In genomic region chr6:119565451-119566379, GRCm38 (mm10) we compare ENCODE assay signal across 12 mouse cellular contexts. TPM values are rescaled to one million over a fixed set of nuclear protein-coding genes. Genes with fewer than 3 reads are reported as not detected.
A peak's percentile ranks its signal among the peaks of the same experiment; 100 is the strongest.
DNase-seq lines count a peak whose midpoint lies in the region; ATAC-seq and TF ChIP-seq lines count a peak whose summit lies in the region.
"Had no signal": no experiment of that assay in that cellular context is flagged by ENCODE, and none has a peak within 500 bp of the region (broad histone marks: within the 10 kb centered on the region; RNA-seq: fewer than 3 reads in every experiment).

No protein-coding gene starts in this region.

- no peak overlapping the region for H3K4me2 ChIP-seq in heart, embryonic 11.5 days
- H3K4me2 ChIP-seq in intestine, embryonic 16.5 days (ENCODE audit: low read depth, low read length): no peak overlapping the region
- no peak overlapping the region; the same call in 1 of the 2 replicates for H3K4me2 ChIP-seq in limb, embryonic 14.5 days (replicated peaks; ENCODE audit: low read depth, low read length, severe bottlenecking)
- no peak overlapping the region for H3K4me2 ChIP-seq in hindbrain, embryonic 11.5 days (replicated peaks; ENCODE audit: low read depth, low read length)
- H3K4me2 ChIP-seq: lung, embryonic 15.5 days had no signal

- no peak for TF ChIP-seq POLR2A in limb, embryonic 14.5 days (IDR thresholded peaks at IDR 0.05; ENCODE audit: borderline replicate concordance, extremely low read depth, insufficient read depth, insufficient read length)

- 77% methylated on average over 23 of the region's 23 CpGs for WGBS in heart, embryonic 11.5 days (ENCODE audit: insufficient replicate concordance)
- 62% methylated on average over 23 of the region's 23 CpGs for WGBS in intestine, embryonic 16.5 days
- WGBS in limb, embryonic 14.5 days: 40% methylated on average over 23 of the region's 23 CpGs
- WGBS in hindbrain, embryonic 11.5 days: 91% methylated on average over 23 of the region's 23 CpGs

- intact Hi-C loops in heart, postnatal 25 days (cut with DNase I): no loop called here

- peak; percentile 35 for DNase-seq in heart, adult 8-10 months (ENCODE audit: low spot score)
- DNase-seq in heart, postnatal 25 days (ENCODE audit: low spot score): no peak
- DNase-seq in limb, embryonic 14.5 days (ENCODE audit: low spot score): peak; percentile 67
- DNase-seq in hindbrain, embryonic 11.5 days (ENCODE audit: low spot score): no peak
- DNase-seq in right cerebral cortex, postnatal 14 days: no peak
- DNase-seq: gastrocnemius, postnatal 10 days had no signal

- H3K27ac ChIP-seq in heart, embryonic 11.5 days (ENCODE audit: low read depth, low read length): no peak overlapping the region
- H3K27ac ChIP-seq in intestine, embryonic 16.5 days (ENCODE audit: low read length): no peak overlapping the region
- H3K27ac ChIP-seq in limb, embryonic 14.5 days (replicated peaks; ENCODE audit: low read depth, low read length): 0 out of 2 replicates have a peak overlapping the region, but pooled peaks have one; percentile 45
- no peak overlapping the region for H3K27ac ChIP-seq in hindbrain, embryonic 11.5 days (ENCODE audit: low read depth, low read length)
- H3K27ac ChIP-seq: left cerebral cortex, adult 2 months; lung, embryonic 15.5 days had no signal

- no peak overlapping the region for H3K9ac ChIP-seq in heart, embryonic 11.5 days (ENCODE audit: low read depth, low read length)
- no peak overlapping the region for H3K9ac ChIP-seq in intestine, embryonic 16.5 days (ENCODE audit: low read depth, low read length)
- H3K9ac ChIP-seq in limb, embryonic 14.5 days (ENCODE audit: low read depth, low read length, severe bottlenecking): no peak overlapping the region
- no peak overlapping the region for H3K9ac ChIP-seq in hindbrain, embryonic 11.5 days (ENCODE audit: low read depth, low read length)
- H3K9ac ChIP-seq: lung, embryonic 15.5 days had no signal

- H3K9me3 ChIP-seq in heart, embryonic 11.5 days (replicated peaks; ENCODE audit: control insufficient read depth, low read length): no peaks in the 10 kb centered on the region
- H3K9me3 ChIP-seq in intestine, embryonic 16.5 days (ENCODE audit: control insufficient read depth, low read length): no peaks in the 10 kb centered on the region
- no peaks in the 10 kb centered on the region for H3K9me3 ChIP-seq in limb, embryonic 14.5 days (ENCODE audit: control insufficient read depth, low read length)
- H3K9me3 ChIP-seq in hindbrain, embryonic 11.5 days (ENCODE audit: control insufficient read depth, low read length): no peaks in the 10 kb centered on the region
- H3K9me3 ChIP-seq: lung, embryonic 15.5 days had no signal

- H3K4me1 ChIP-seq in heart, embryonic 11.5 days (ENCODE audit: control insufficient read depth, insufficient read depth, low read length): no peaks in the 10 kb centered on the region
- H3K4me1 ChIP-seq in intestine, embryonic 16.5 days (ENCODE audit: control insufficient read depth, insufficient read depth, low read length): peaks cover 6% of the 10 kb centered on the region
- H3K4me1 ChIP-seq in limb, embryonic 14.5 days (ENCODE audit: control insufficient read depth, insufficient read depth, low read length): peaks cover 21% of the 10 kb centered on the region
- H3K4me1 ChIP-seq in hindbrain, embryonic 11.5 days (replicated peaks; ENCODE audit: control insufficient read depth, insufficient read depth, low read length): no peaks in the 10 kb centered on the region

- no peaks in the 10 kb centered on the region for H3K36me3 ChIP-seq in heart, embryonic 11.5 days (ENCODE audit: control insufficient read depth, insufficient read depth, low read length)
- H3K36me3 ChIP-seq in intestine, embryonic 16.5 days (ENCODE audit: control insufficient read depth, insufficient read depth, low read length): no peaks in the 10 kb centered on the region
- peaks cover 12% of the 10 kb centered on the region; the same call in 1 of the 2 replicates for H3K36me3 ChIP-seq in limb, embryonic 14.5 days (ENCODE audit: control insufficient read depth, insufficient read depth, low read length)
- no peaks in the 10 kb centered on the region for H3K36me3 ChIP-seq in hindbrain, embryonic 11.5 days (ENCODE audit: control insufficient read depth, insufficient read depth, low read length)
- H3K36me3 ChIP-seq: lung, embryonic 15.5 days had no signal

- no peaks in the 10 kb centered on the region for H3K27me3 ChIP-seq in heart, embryonic 11.5 days (ENCODE audit: control insufficient read depth, insufficient read depth, low read length)
- H3K27me3 ChIP-seq in intestine, embryonic 16.5 days (replicated peaks; ENCODE audit: control insufficient read depth, insufficient read depth, low read length): no peaks in the 10 kb centered on the region
- H3K27me3 ChIP-seq in limb, embryonic 14.5 days (ENCODE audit: control insufficient read depth, insufficient read depth, low read length): no peaks in the 10 kb centered on the region
- H3K27me3 ChIP-seq in hindbrain, embryonic 11.5 days (ENCODE audit: control insufficient read depth, insufficient read depth, low read length): no peaks in the 10 kb centered on the region
- H3K27me3 ChIP-seq: CH12.LX; lung, embryonic 15.5 days had no signal

- H3K4me3 ChIP-seq in heart, embryonic 11.5 days (ENCODE audit: low read depth, low read length): no peak overlapping the region
- H3K4me3 ChIP-seq in intestine, embryonic 16.5 days (ENCODE audit: low read length): no peak overlapping the region
- no peak overlapping the region for H3K4me3 ChIP-seq in limb, embryonic 14.5 days (replicated peaks; ENCODE audit: low read length)
- H3K4me3 ChIP-seq in hindbrain, embryonic 11.5 days (ENCODE audit: low read depth, low read length): no peak overlapping the region
- H3K4me3 ChIP-seq: left cerebral cortex, adult 2 months; lung, embryonic 15.5 days had no signal

- ATAC-seq in heart, embryonic 11.5 days (replicated peaks; ENCODE audit: insufficient number of reproducible peaks, low FRiP score, low TSS enrichment): 0 out of 2 replicates have a peak, but pooled peaks have one; percentile 51
- ATAC-seq in intestine, embryonic 16.5 days: peak; percentile 54; the same call in 1 of the 2 replicates
- ATAC-seq in limb, embryonic 14.5 days (ENCODE audit: low FRiP score, low read depth): peak; percentile 79
- ATAC-seq in hindbrain, embryonic 11.5 days (ENCODE audit: low FRiP score): no peak
- ATAC-seq: midbrain, embryonic 16.5 days had no signal

RNA-seq across cellular contexts. Expression of gene Wnt5b, which starts 21.6 kb away (rescaled TPM):
- 1 to 10 TPM; 1.6 to 3.8 (median 2.5) TPM for total RNA-seq in heart, adult 8-10 months (2022)
- total RNA-seq in heart, postnatal 25 days (2021): 1 to 10 TPM; 3.1 to 3.6 TPM
- 6.8 and 7.3 TPM in 2 replicates for polyA plus RNA-seq in heart, embryonic 11.5 days (2014; fragmentation: Nextera tagmentation; extraction: Ambion mirVana)
- 4.0 and 4.8 TPM in 2 replicates for polyA plus RNA-seq in intestine, embryonic 16.5 days (2015; fragmentation: Nextera tagmentation; extraction: Ambion mirVana)
- polyA plus RNA-seq in limb, embryonic 14.5 days (2012; rRNA removed): 13.3 and 15.9 TPM in 2 replicates
- 17.5 and 20.1 TPM in 2 replicates for polyA plus RNA-seq in limb, embryonic 14.5 days (2014; fragmentation: Nextera tagmentation; extraction: Ambion mirVana)
- 5.4 and 5.8 TPM in 2 replicates for polyA plus RNA-seq in hindbrain, embryonic 11.5 days (2014; fragmentation: Nextera tagmentation; extraction: Ambion mirVana)

Comparison
In these comparisons a context has a peak if more than half of its experiments do, and no peak if none do; other contexts are left out.
1. DNase-seq: peak in heart, adult 8-10 months (single experiment) and limb, embryonic 14.5 days (single experiment); none in heart, postnatal 25 days (single experiment), hindbrain, embryonic 11.5 days (single experiment) and right cerebral cortex, postnatal 14 days (single experiment).